13 mouse cellular contexts compared by ENCODE assay signal in the genomic region with DNA sequence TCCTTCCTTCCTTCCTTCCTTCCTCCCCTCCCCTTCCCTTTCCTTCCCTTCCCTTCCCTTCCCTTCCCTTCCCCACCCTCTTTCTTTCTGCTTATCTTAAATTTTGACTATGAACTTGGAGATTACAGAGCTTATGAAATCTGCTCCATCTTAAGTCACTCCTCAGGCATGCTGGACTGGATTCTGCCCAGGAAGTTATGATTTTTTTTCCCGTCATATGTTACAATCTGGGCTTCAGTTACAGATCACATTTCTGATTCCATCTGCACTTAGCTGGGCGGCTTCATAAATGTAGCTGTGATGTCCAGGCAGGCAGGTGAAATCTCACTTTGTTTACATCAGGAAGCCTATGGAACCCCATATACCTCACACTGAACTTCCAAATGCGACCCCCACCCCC.
"Had no signal": no experiment of that assay in that cellular context is flagged by ENCODE, and none has a peak within 500 bp of the region (broad histone marks: within the 10 kb centered on the region; RNA-seq: fewer than 3 reads in every experiment).

No protein-coding gene starts in this region.

- H3K4me1 ChIP-seq: midbrain, embryonic 15.5 days; neural tube, embryonic 12.5 days had no signal

- H3K9me3 ChIP-seq: limb, embryonic 13.5 days; midbrain, embryonic 15.5 days; neural tube, embryonic 12.5 days; stomach, embryonic 15.5 days had no signal

- ATAC-seq: intestine, postnatal 0 days; midbrain, embryonic 15.5 days had no signal

- H3K36me3 ChIP-seq: limb, embryonic 13.5 days; midbrain, embryonic 15.5 days; neural tube, embryonic 12.5 days; stomach, embryonic 15.5 days had no signal

- H3K27me3 ChIP-seq: limb, embryonic 13.5 days; midbrain, embryonic 15.5 days; neural tube, embryonic 12.5 days; stomach, embryonic 15.5 days had no signal

- H3K9ac ChIP-seq: limb, embryonic 13.5 days; liver, embryonic 14.5 days; midbrain, embryonic 15.5 days; neural tube, embryonic 12.5 days; stomach, embryonic 15.5 days had no signal

- DNase-seq: kidney, adult 8-10 months; kidney, postnatal 25 days; left cerebral cortex, postnatal 4 days; right cerebral cortex, postnatal 4 days; thymus, adult 2 months; thymus, postnatal 36 days had no signal

- H3K4me3 ChIP-seq: limb, embryonic 13.5 days; midbrain, embryonic 15.5 days; neural tube, embryonic 12.5 days; stomach, embryonic 15.5 days had no signal

- H3K27ac ChIP-seq: limb, embryonic 13.5 days; liver, embryonic 14.5 days; midbrain, embryonic 15.5 days; neural tube, embryonic 12.5 days; stomach, embryonic 15.5 days had no signal

- H3K4me2 ChIP-seq: limb, embryonic 13.5 days; midbrain, embryonic 11.5 days; midbrain, embryonic 15.5 days; neural tube, embryonic 12.5 days; stomach, embryonic 15.5 days had no signal
